ENCODE assay signal across 12 mouse cellular contexts in the genomic region with DNA sequence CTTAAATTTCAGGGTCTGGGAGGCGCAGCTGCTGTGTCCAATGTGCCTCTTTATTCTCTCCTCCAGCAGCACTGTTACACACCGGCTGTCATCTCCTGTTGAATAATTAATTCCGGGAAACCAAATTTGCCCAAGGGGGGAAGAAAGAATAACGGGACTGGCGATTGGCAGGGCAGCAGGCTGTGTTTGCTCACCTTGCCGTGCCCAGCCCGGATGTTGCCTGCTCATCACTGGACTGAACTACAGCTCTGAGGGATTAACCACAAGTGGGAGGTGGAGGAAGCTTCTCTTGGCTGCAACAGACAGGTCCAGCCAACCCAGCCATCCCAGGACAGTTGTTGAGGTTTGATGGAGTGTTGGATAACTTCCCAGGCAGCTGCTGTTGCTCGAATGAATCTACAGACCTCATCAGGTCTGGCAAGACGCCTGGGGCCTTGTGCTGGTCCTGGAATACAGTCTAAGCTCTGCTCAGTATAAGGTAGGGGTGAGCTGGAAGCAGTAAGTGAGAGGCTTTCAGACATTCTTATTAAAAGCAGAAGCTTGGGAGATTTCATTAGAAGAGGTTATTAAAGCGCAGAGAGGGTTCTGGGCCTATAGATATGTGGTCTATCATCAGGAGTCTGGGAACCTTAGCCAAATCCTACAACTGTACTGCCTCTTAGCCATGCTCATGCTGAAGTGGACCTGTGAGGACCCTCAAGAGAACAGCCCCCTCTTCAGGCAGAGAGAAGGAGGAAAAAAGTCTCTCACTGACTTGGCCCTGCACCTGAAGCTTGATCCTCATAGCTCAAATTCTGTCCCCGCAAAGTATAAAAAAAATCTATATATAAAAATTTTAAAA.
A peak's percentile ranks its signal among the peaks of the same experiment; 100 is the strongest.
DNase-seq lines count a peak whose midpoint lies in the region; ATAC-seq and TF ChIP-seq lines count a peak whose summit lies in the region.
"Had no signal": no experiment of that assay in that cellular context is flagged by ENCODE, and none has a peak within 500 bp of the region (broad histone marks: within the 10 kb centered on the region; RNA-seq: fewer than 3 reads in every experiment).

No protein-coding gene starts in this region.

- no peaks in the 10 kb centered on the region for H3K27me3 ChIP-seq in midbrain, embryonic 14.5 days (ENCODE audit: control insufficient read depth, insufficient read depth, low read length)
- no peaks in the 10 kb centered on the region for H3K27me3 ChIP-seq in liver, embryonic 11.5 days (replicated peaks; ENCODE audit: control insufficient read depth, insufficient read depth, low read length)

- no peaks in the 10 kb centered on the region for H3K9me3 ChIP-seq in midbrain, embryonic 14.5 days (ENCODE audit: control insufficient read depth, low read length)
- H3K9me3 ChIP-seq in liver, embryonic 11.5 days (ENCODE audit: control insufficient read depth, low read length), result no peaks in the 10 kb centered on the region

- DNase-seq in gastrocnemius, adult 2 months, result peak; percentile 46
- no peak for DNase-seq in gastrocnemius, adult 18-20 months (ENCODE audit: low spot score)
- DNase-seq in 3134 (ENCODE audit: extremely low read depth, insufficient read length, low spot score), result peak; percentile 7
- DNase-seq in brain, embryonic 14.5 days (ENCODE audit: low read depth), result peak; percentile 84
- DNase-seq in midbrain, embryonic 14.5 days, result peak; percentile 68
- no peak for DNase-seq in spleen, postnatal 36 days (ENCODE audit: low spot score in 2 of 2)
- no peak for DNase-seq in liver, embryonic 11.5 days (ENCODE audit: low spot score)
- DNase-seq in T-cell, adult 2 months (ENCODE audit: low spot score), result no peak
- DNase-seq: heart, adult 2 months; kidney, adult 18-20 months; right cerebral cortex, postnatal 25 days had no signal

- H3K4me3 ChIP-seq in gastrocnemius, adult 2 months, result no peak overlapping the region
- H3K4me3 ChIP-seq in midbrain, embryonic 14.5 days (replicated peaks; ENCODE audit: low read depth, low read length), result no peak overlapping the region
- H3K4me3 ChIP-seq in liver, embryonic 11.5 days (ENCODE audit: low read depth, low read length), result no peak overlapping the region
- H3K4me3 ChIP-seq: heart, adult 2 months had no signal

- H3K4me2 ChIP-seq in midbrain, embryonic 14.5 days (ENCODE audit: low read length), result peak overlapping the region; percentile 7; the same call in 1 of the 2 replicates
- H3K4me2 ChIP-seq in liver, embryonic 11.5 days, result no peak overlapping the region

- no peak for ATAC-seq in midbrain, embryonic 14.5 days (ENCODE audit: low FRiP score, low TSS enrichment)
- ATAC-seq in liver, embryonic 11.5 days (replicated peaks; ENCODE audit: low FRiP score), result no peak

- intact Hi-C loops in gastrocnemius, adult 2 months (cut with DNase I), result no loop called here

- WGBS in midbrain, embryonic 14.5 days, result 39% methylated on average over 11 of the region's 11 CpGs
- 76% methylated on average over 11 of the region's 11 CpGs for WGBS in liver, embryonic 11.5 days

- H3K27ac ChIP-seq in gastrocnemius, adult 2 months, result no peak overlapping the region
- H3K27ac ChIP-seq in midbrain, embryonic 14.5 days (replicated peaks; ENCODE audit: low read depth, low read length), result peak overlapping the region; percentile 61
- H3K27ac ChIP-seq in liver, embryonic 11.5 days (ENCODE audit: low read depth, low read length), result no peak overlapping the region
- H3K27ac ChIP-seq: heart, adult 2 months had no signal

- no peak for TF ChIP-seq CTCF in gastrocnemius, adult 2 months (IDR thresholded peaks at IDR 0.05)
- TF ChIP-seq CTCF in brain, embryonic 14.5 days (IDR thresholded peaks at IDR 0.05; ENCODE audit: borderline replicate concordance, extremely low read depth, insufficient read depth, insufficient read length), result no peak; the same call in 1 of the 2 replicates

- no peak overlapping the region for H3K9ac ChIP-seq in midbrain, embryonic 14.5 days (replicated peaks; ENCODE audit: low read length)
- H3K9ac ChIP-seq in liver, embryonic 11.5 days (ENCODE audit: low read depth, low read length), result no peak overlapping the region

- no peaks in the 10 kb centered on the region for H3K36me3 ChIP-seq in midbrain, embryonic 14.5 days (ENCODE audit: control insufficient read depth, insufficient read depth, low read length)
- no peaks in the 10 kb centered on the region for H3K36me3 ChIP-seq in liver, embryonic 11.5 days (ENCODE audit: control insufficient read depth, insufficient read depth, low read length)
- H3K36me3 ChIP-seq: G1E had no signal

- TF ChIP-seq POLR2A in brain, embryonic 14.5 days (IDR thresholded peaks at IDR 0.05; ENCODE audit: borderline replicate concordance, extremely low read depth, insufficient read depth, insufficient read length, poor library complexity, severe bottlenecking), result no peak

- 0 out of 2 replicates have a peak, but pooled peaks cover 10% of the 10 kb centered on the region for H3K4me1 ChIP-seq in midbrain, embryonic 14.5 days (ENCODE audit: control insufficient read depth, insufficient read depth, low read length)
- no peaks in the 10 kb centered on the region for H3K4me1 ChIP-seq in liver, embryonic 11.5 days (replicated peaks; ENCODE audit: control insufficient read depth, insufficient read depth, low read length)

Comparison
In these comparisons a context has a peak if more than half of its experiments do, and no peak if none do; other contexts are left out.
1. DNase-seq: peak in gastrocnemius, adult 2 months (single experiment), 3134 (single experiment), brain, embryonic 14.5 days (single experiment) and midbrain, embryonic 14.5 days (single experiment); none in gastrocnemius, adult 18-20 months (single experiment), spleen, postnatal 36 days (0 of 2), liver, embryonic 11.5 days (single experiment) and T-cell, adult 2 months (single experiment).